Mouse (Mus musculus): ENCODE measurements around the gene Adprhl2.

The Adprhl2 gene

DNA sequence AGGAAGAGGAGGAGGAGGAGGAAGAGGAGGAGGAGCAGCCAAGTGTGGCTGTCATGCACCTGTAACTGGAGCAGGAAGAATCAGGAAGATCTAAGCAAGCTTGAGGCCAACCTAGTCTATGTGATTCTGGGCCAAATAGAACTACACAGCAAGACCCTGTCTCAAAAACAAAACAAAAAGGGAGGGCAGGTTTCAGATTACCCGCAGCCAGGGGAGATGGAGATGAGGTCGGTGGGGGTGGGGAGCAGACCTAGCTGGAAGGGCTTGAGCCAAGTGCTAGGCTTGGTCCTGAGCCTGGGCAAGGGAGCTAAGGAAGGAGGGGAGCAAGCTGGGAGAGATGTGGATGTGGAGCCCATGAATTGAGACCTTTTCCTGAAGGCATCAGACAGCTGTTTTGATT, 14.7 kb downstream of the Adprhl2 start:
- DNase-seq (ENCODE audit: extremely low spot score, low read depth, low spot score) = no peak

GRCm38 (mm10) chr4:126306058-126306457, 15.4 kb downstream of the Adprhl2 start:
- DNase-seq (ENCODE audit: extremely low spot score, low read depth, low spot score) = no peak

- DNase-seq (ENCODE audit: extremely low spot score, low read depth, low spot score) = no peak
These were observed 16.1 kb downstream of the Adprhl2 start for GRCm38 (mm10) chr4:126305428-126305827.

DNA sequence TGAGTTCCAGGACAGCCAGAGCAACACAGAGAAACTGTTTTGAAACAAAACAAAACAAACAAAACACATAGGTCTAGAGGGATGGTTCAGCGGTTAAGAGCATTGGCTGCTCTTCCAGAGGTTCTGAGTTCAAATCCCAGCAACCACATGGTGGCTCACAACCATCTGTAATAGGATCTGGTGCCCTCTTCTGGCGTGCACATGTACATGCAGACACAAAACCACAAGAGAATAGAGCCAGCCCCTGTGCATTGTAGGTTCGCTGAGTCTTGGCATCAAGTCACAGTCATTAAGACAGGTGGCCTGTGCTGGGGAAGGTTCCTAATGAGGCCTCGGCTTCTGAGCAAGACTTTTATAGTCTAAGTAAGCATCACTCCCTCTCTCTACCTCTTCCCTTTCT, 17.6 kb downstream of the Adprhl2 start:
- DNase-seq (ENCODE audit: extremely low spot score, low read depth, low spot score) = no peak

GRCm38 (mm10) chr4:126301584-126302309, 19.8 kb downstream of the Adprhl2 start:
- no peak for DNase-seq (ENCODE audit: extremely low spot score, low read depth, low spot score)

DNA sequence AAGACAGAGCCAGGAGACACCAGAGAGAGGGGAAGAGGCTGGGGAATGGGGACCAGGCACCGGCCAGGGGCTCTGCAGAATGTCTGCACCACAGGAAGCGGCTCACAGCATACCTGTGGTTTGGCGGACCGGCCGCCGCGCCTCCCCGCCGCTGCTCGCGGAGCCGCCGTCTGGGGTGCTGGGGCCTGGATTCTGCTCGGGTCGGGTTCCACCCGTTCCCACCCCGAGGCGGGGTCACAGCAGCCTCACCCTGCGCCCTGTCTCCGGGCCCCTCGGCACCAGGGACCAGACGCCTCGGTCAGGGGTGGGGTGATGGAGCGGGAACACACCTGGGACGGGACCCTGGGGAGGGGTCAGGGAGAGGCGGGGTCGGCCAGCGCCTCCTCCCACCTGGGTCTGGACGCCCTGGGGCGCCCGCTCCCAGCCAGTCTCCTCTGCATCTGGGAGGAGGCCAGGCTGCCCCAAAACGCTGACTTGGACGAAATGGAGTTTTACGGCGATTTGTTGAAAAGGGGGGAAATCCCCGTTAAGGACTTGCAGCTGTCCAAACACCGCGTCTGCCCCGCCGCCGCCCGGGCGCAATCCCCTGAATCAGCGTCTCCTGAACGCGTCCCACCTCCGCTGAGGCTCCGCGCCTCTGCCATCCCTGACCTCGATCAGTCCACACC, 20.5 kb downstream of the Adprhl2 start:
- DNase-seq (ENCODE audit: extremely low spot score, low read depth, low spot score) = no peak

GRCm38 (mm10) chr4:126296617-126297101, 24.8 kb downstream of the Adprhl2 start:
- DNase-seq (ENCODE audit: extremely low spot score, low read depth, low spot score) = no peak

GRCm38 (mm10) chr4:126295937-126296336, 25.6 kb downstream of the Adprhl2 start:
- DNase-seq (ENCODE audit: extremely low spot score, low read depth, low spot score) = no peak

DNA sequence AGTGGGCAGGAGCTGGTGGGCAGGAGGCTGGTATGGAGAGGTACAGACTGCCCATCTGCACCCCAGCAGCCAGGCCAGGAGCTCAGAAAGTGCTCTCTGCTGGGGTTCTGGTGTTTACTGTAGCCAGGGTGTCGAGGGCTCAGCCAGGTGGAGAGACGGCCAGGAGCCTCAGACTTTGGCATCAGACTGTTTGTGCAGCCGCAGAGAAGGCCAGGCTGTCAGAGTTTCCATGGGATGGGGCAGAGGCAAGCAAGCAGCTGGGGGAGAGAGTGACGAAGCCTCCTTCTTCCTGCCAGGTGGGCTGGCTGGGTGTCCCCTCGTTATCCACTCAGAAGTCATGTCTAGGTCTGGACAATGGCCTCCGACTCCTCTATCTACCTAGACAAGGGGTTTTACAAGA, 26.4 kb downstream of the Adprhl2 start:
- DNase-seq (ENCODE audit: extremely low spot score, low read depth, low spot score) = no peak

- no peak for DNase-seq (ENCODE audit: extremely low spot score, low read depth, low spot score)
These were observed 30.3 kb downstream of the Adprhl2 start for GRCm38 (mm10) chr4:126291196-126291595.

- DNase-seq (ENCODE audit: extremely low spot score, low read depth, low spot score) = no peak
These were observed 31.2 kb downstream of the Adprhl2 start for GRCm38 (mm10) chr4:126290314-126290713.

- DNase-seq (ENCODE audit: extremely low spot score, low read depth, low spot score) = no peak
These were observed 33.3 kb downstream of the Adprhl2 start for GRCm38 (mm10) chr4:126288085-126288666.

GRCm38 (mm10) chr4:126287302-126287995, 34.1 kb downstream of the Adprhl2 start:
- DNase-seq (ENCODE audit: extremely low spot score, low read depth, low spot score) = no peak

DNA sequence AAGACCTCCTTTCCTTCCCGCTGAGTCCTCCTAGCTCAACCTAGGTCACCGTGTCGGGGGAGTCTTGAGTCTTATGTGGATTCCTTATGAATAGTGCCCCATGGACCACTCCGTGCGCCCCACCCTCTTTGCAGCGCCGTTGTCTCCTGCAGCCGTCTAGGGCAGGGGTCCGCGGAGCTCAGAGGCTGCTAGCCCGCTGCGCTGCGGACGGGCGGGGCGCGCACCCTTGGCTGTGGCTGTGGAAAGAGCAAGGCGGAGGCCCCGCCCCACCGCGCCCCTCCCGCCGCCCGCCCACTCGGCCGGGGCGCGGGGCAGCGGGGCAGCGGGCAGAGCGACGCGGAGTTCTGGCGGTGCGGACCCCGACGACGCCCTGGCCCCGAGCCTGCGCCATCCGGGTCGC, 35.0 kb downstream of the Adprhl2 start, which contains the start of gene Col8a2:
Col8a2 (plus strand) TSS at position 302 of the 400 bp plus-strand sequence.
- DNase-seq (ENCODE audit: extremely low spot score, low read depth, low spot score) = no peak

DNA sequence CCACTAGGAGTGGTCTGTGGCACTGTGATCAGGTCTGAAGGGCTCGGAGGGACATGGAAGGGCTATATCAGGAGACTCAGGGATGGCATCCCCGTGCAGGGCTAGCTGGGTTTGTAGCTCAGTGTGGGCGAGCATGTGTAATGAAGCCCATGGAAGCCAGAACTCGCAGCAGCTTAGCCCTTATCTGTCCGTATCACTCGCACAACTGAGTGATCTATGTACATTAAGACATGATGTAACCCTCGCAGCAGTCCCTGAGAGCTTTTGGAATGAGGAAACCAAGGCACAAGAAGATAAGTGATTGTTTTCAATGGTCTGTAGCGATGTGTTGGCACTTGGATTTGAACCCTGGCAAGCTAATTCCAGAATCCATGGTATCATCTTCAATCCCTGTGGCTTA, 37.9 kb downstream of the Adprhl2 start:
- DNase-seq (ENCODE audit: extremely low spot score, low read depth, low spot score) = no peak

DNA sequence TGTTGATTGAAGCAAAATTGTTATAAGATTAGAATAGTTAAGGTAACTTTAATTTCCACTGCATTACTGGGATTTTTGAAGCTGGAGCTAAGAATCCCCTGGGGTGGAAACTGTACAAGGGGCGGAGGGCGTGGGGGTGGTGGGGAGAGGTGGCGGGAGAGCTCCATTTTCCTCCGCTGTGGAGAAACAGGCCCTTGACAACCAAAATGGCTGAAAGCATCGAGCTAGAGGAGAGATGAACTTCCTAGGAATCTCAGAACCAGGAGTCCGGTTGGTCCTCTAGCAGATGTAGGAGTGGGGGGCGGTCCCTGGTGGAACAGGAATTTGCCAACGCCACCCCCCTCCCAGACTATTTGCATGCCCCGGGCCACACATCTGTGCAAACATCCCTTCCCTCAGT, 39.8 kb downstream of the Adprhl2 start:
- no peak for DNase-seq (ENCODE audit: extremely low spot score, low read depth, low spot score)

DNA sequence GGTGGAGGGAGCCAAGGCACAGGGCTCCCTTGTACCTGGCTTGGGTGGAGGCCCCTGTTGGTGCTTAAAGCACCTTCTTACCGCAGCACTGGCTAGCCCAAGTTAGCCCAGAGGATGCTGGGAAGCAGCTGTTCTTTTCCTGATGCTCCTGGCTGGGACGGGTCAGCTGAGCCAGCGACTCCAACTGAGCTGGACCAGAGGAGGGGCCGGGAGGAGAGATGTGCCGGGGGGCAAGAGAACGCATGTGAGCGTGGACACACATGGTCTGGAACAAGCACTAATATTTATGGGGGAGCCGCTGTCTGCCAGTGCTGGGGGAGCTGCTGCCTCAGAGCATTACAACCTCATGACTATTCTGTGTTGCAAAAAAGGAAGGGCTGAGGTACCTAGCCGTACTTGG, 42.5 kb downstream of the Adprhl2 start:
- no peak for DNase-seq (ENCODE audit: extremely low spot score, low read depth, low spot score)

- no peak for DNase-seq (ENCODE audit: extremely low spot score, low read depth, low spot score)
These were observed 43.0 kb downstream of the Adprhl2 start for GRCm38 (mm10) chr4:126278565-126278915.

DNA sequence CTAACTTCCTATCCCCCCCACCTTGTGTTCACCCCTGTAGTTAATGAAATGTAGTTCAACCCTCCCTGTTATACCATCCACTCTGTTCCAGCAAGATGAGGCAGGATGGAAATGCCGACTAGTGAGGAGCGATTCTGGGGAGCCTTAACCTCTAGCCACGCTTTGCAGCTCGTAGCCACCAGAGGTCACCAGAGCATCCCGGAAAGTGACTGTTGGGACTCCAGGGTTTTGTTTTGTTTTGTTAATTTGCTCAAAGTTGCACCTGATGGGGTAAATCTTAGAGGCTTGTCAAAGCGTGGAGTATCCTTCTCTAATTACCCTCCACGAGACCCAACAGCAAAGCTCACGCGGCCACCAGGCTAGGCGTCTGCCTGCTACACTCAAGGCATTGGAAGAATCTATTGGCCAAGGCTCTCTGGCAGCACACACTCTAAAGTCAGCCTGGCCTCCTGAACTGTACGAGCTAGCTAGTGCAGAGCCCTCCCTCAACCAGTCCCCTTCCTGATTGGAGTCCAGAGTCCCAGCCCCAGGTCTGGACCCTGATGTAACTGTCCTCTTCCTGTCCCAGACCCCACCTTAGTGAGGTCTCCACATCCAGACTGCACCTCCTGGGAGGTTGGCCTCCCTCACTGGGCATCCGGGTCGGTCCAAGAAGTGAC, 43.5 kb downstream of the Adprhl2 start:
- DNase-seq (ENCODE audit: extremely low spot score, low read depth, low spot score) = no peak

- DNase-seq (ENCODE audit: extremely low spot score, low read depth, low spot score) = no peak
These were observed 45.8 kb downstream of the Adprhl2 start for GRCm38 (mm10) chr4:126275681-126276131.

GRCm38 (mm10) chr4:126275081-126275480, 46.4 kb downstream of the Adprhl2 start:
- DNase-seq (ENCODE audit: extremely low spot score, low read depth, low spot score) = no peak
